Mouse (Mus musculus): ENCODE measurements around the gene Heatr3. TPM values are rescaled to one million over a fixed set of nuclear protein-coding genes. Genes with fewer than 3 reads are reported as not detected.
A peak's percentile ranks its signal among the peaks of the same experiment; 100 is the strongest.

Gene Heatr3
- 45.6 and 46.0 TPM in 2 replicates for polyA plus RNA-seq (2014; fragmentation: Nextera tagmentation; extraction: Ambion mirVana)

DNA sequence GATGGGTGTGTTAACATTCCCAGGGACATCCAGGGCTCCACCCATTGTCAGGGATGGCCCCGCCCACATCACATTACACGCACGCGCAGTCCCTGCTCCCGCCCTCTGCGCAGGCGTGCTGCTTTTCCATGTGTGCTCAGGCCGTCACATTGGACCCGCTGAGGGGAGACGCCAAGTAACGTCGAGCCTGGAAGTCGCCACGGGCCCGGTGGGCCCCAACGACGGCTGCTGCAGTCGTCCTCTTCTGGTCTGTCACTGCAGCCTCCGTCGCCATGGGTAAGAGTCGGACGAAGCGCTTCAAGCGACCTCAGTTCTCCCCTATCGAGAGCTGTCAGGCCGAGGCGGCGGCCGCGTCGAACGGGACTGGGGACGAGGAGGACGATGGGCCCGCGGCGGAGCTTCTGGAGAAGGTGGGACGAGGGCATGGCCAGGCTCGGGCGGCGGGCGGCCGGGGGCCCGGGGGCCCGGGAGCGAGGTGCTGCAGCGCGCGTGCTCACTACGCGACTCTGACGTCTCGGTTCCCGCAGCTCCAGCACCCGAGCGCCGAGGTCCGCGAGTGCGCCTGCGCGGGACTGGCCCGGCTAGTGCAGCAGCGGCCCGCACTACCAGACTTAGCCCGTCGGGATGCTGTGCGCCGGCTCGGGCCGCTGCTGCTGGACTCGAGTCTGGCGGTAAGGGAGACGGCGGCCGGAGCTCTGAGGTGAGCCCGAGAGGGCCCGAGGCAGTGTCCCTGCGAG lies at the start of gene Heatr3:
Heatr3 (plus strand) TSS at position 108 of the 737 bp plus-strand sequence.
- under 1% methylated on average over 76 of the region's 79 CpGs for WGBS
- peak; percentile 100 for DNase-seq (ENCODE audit: low spot score, missing footprints)
- Histone ChIP-seq H3K27me3 (ENCODE audit: control insufficient read depth, insufficient read depth, low read length) (no peaks in the 10 kb centered on the region), H3K4me3 (ENCODE audit: low read depth, low read length) (peak within 1 kb of the TSS; percentile 89), H3K27ac (ENCODE audit: low read depth, low read length) (peak within 1 kb of the TSS; percentile 74), H3K4me1 (ENCODE audit: control insufficient read depth, insufficient read depth, low read length) (peaks cover 6% of the 10 kb centered on the region), H3K9me3 (ENCODE audit: control insufficient read depth, low read length) (no peaks in the 10 kb centered on the region), H3K36me3 (ENCODE audit: control insufficient read depth, insufficient read depth, low read length) (peaks cover 7% of the 10 kb centered on the region), H3K9ac (ENCODE audit: low read length) (peak within 1 kb of the TSS; percentile 83), H3K4me2 (peak within 1 kb of the TSS; percentile 69)
- ATAC-seq (ENCODE audit: low FRiP score) = peak; percentile 96

GRCm38 (mm10) chr8:88088006-88088405 lies 49.6 kb upstream of the Heatr3 start:
- Histone ChIP-seq H3K27me3 (ENCODE audit: control insufficient read depth, insufficient read depth, low read length) (no peaks in the 10 kb centered on the region), H3K4me2 (no peak overlapping the region), H3K27ac (ENCODE audit: low read depth, low read length) (no peak overlapping the region), H3K9me3 (ENCODE audit: control insufficient read depth, low read length) (no peaks in the 10 kb centered on the region), H3K36me3 (ENCODE audit: control insufficient read depth, insufficient read depth, low read length) (no peaks in the 10 kb centered on the region), H3K4me3 (ENCODE audit: low read depth, low read length) (no peak overlapping the region), H3K9ac (ENCODE audit: low read length) (no peak overlapping the region), H3K4me1 (ENCODE audit: control insufficient read depth, insufficient read depth, low read length) (no peaks in the 10 kb centered on the region)
- DNase-seq (ENCODE audit: low spot score, missing footprints) = no peak
- no peak for ATAC-seq (ENCODE audit: low FRiP score)

DNA sequence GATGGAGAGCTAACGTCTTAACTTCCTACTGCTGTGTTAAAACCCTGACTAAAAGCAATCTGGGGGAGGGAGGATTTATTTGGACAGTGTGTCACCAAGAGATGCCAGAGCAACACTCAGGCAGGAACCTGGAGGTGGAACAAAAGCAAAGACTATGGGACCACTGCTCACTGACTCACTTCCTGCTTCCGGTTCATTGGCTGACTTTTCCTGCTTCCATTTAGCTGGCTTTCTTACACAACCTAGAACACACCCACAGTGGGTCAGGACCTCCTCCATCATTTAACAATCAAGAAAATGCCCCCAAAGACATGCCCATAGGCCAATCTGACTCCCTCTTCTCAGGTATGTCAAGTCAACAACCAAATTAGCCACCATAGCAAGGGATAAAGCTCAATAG lies 46.0 kb upstream of the Heatr3 start:
- Histone ChIP-seq H3K36me3 (ENCODE audit: control insufficient read depth, insufficient read depth, low read length) (no peaks in the 10 kb centered on the region), H3K9ac (ENCODE audit: low read length) (no peak overlapping the region), H3K4me3 (ENCODE audit: low read depth, low read length) (no peak overlapping the region), H3K9me3 (ENCODE audit: control insufficient read depth, low read length) (no peaks in the 10 kb centered on the region), H3K27ac (ENCODE audit: low read depth, low read length) (no peak overlapping the region), H3K27me3 (ENCODE audit: control insufficient read depth, insufficient read depth, low read length) (no peaks in the 10 kb centered on the region), H3K4me2 (no peak overlapping the region), H3K4me1 (ENCODE audit: control insufficient read depth, insufficient read depth, low read length) (no peaks in the 10 kb centered on the region)
- ATAC-seq (ENCODE audit: low FRiP score) (no peak), DNase-seq (ENCODE audit: low spot score, missing footprints) (peak; percentile 17)
- WGBS = 88% methylated on average over 2 of the region's 2 CpGs

DNA sequence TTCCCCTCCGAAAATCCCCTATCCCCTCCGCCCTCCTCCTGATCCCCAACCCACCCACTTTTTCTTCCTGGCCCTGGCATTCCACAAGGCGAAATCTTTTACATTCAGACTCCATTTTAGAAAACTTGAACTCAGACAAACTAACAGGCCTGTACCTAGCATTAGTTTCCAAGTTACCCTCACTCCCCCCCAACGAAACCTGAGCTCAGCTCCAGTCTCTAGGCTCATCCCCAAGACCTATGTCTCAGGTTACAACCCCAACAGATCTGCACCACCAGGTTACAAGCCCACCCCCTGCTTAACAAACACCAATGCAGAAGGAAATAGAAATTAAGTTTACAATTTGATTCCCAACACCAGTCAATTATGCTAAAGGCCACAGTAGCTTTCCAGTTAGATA lies 44.3 kb upstream of the Heatr3 start:
- no peaks in the 10 kb centered on the region for H3K4me1 ChIP-seq (ENCODE audit: control insufficient read depth, insufficient read depth, low read length)
- 70% methylated on average over 4 of the region's 4 CpGs for WGBS
- H3K4me2 ChIP-seq = no peak overlapping the region
- no peaks in the 10 kb centered on the region for H3K9me3 ChIP-seq (ENCODE audit: control insufficient read depth, low read length)
- H3K27me3 ChIP-seq (ENCODE audit: control insufficient read depth, insufficient read depth, low read length) = no peaks in the 10 kb centered on the region
- no peak overlapping the region for H3K9ac ChIP-seq (ENCODE audit: low read length)
- H3K36me3 ChIP-seq (ENCODE audit: control insufficient read depth, insufficient read depth, low read length) = no peaks in the 10 kb centered on the region
- no peak for DNase-seq (ENCODE audit: low spot score, missing footprints)
- H3K27ac ChIP-seq (ENCODE audit: low read depth, low read length) = no peak overlapping the region
- H3K4me3 ChIP-seq (ENCODE audit: low read depth, low read length) = no peak overlapping the region
- no peak for ATAC-seq (ENCODE audit: low FRiP score)

- Histone ChIP-seq H3K9me3 (ENCODE audit: control insufficient read depth, low read length) (no peaks in the 10 kb centered on the region), H3K27me3 (ENCODE audit: control insufficient read depth, insufficient read depth, low read length) (no peaks in the 10 kb centered on the region), H3K9ac (ENCODE audit: low read length) (no peak overlapping the region), H3K27ac (ENCODE audit: low read depth, low read length) (no peak overlapping the region), H3K4me1 (ENCODE audit: control insufficient read depth, insufficient read depth, low read length) (no peaks in the 10 kb centered on the region), H3K4me3 (ENCODE audit: low read depth, low read length) (no peak overlapping the region), H3K36me3 (ENCODE audit: control insufficient read depth, insufficient read depth, low read length) (no peaks in the 10 kb centered on the region), H3K4me2 (no peak overlapping the region)
- DNase-seq (ENCODE audit: low spot score, missing footprints) = peak; percentile 2
- no peak for ATAC-seq (ENCODE audit: low FRiP score)
- 86% methylated on average over 4 of the region's 4 CpGs for WGBS
These were observed 38.8 kb upstream of the Heatr3 start for GRCm38 (mm10) chr8:88098856-88099255.

DNA sequence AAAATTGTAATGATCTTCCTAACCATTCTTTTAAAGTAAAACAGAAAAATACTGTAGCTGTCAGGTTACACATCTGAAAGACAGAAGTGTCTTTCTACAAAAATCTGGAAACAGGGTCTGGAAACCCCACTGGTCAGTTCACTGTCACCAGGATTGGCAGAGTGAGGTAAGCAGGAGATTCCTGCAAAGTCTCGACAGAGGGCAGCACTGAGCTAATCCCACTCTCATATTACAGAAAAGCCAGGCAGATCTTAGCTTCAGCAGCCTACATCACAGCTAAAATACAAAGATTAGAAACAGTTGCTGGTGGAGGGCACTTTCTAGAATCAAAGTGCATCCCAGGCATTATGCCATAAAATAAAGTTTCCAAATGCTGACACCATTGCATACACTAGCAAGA lies 38.1 kb upstream of the Heatr3 start:
- H3K4me3 ChIP-seq (ENCODE audit: low read depth, low read length) = no peak overlapping the region
- H3K4me1 ChIP-seq (ENCODE audit: control insufficient read depth, insufficient read depth, low read length) = no peaks in the 10 kb centered on the region
- 3% methylated on average over 1 of the region's 1 CpGs for WGBS
- no peaks in the 10 kb centered on the region for H3K27me3 ChIP-seq (ENCODE audit: control insufficient read depth, insufficient read depth, low read length)
- no peaks in the 10 kb centered on the region for H3K9me3 ChIP-seq (ENCODE audit: control insufficient read depth, low read length)
- DNase-seq (ENCODE audit: low spot score, missing footprints) = peak; percentile 89
- H3K36me3 ChIP-seq (ENCODE audit: control insufficient read depth, insufficient read depth, low read length) = no peaks in the 10 kb centered on the region
- H3K27ac ChIP-seq (ENCODE audit: low read depth, low read length) = no peak overlapping the region
- no peak overlapping the region for H3K4me2 ChIP-seq
- ATAC-seq (ENCODE audit: low FRiP score) = no peak
- H3K9ac ChIP-seq (ENCODE audit: low read length) = no peak overlapping the region

DNA sequence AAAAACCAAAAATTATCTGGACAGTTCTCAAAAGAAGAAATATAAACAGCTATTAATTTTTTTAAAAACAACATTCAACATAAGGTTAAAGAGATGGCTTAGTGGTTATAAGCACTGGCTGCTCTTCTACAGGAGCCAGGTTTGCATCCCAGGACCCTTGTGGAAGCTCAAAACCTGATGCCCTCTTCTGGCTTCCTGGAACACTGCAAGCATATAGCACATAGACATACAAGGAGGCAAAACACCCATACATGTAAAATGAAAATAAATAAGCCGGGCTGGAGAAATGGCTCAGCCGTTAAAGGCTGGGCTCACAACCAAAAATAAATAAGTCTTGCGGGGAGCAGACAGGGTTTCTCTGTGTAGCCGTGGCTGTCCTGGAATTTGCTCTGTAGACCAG lies 28.4 kb upstream of the Heatr3 start:
- Histone ChIP-seq H3K4me2 (no peak overlapping the region), H3K9me3 (ENCODE audit: control insufficient read depth, low read length) (no peaks in the 10 kb centered on the region), H3K4me3 (ENCODE audit: low read depth, low read length) (no peak overlapping the region), H3K9ac (ENCODE audit: low read length) (no peak overlapping the region), H3K27ac (ENCODE audit: low read depth, low read length) (no peak overlapping the region), H3K36me3 (ENCODE audit: control insufficient read depth, insufficient read depth, low read length) (no peaks in the 10 kb centered on the region), H3K27me3 (ENCODE audit: control insufficient read depth, insufficient read depth, low read length) (no peaks in the 10 kb centered on the region), H3K4me1 (ENCODE audit: control insufficient read depth, insufficient read depth, low read length) (no peaks in the 10 kb centered on the region)
- DNase-seq (ENCODE audit: low spot score, missing footprints) = peak; percentile 68
- no peak for ATAC-seq (ENCODE audit: low FRiP score)
- 88% methylated on average over 4 of the region's 4 CpGs for WGBS

GRCm38 (mm10) chr8:88118456-88119036 lies 19.1 kb upstream of the Heatr3 start, which contains the start of gene Cnep1r1:
TSS of gene Cnep1r1 (plus strand) at chr8:88118769.
- Histone ChIP-seq H3K27me3 (ENCODE audit: control insufficient read depth, insufficient read depth, low read length) (no peaks in the 10 kb centered on the region), H3K4me3 (ENCODE audit: low read depth, low read length) (peak within 1 kb of the TSS; percentile 79), H3K4me1 (ENCODE audit: control insufficient read depth, insufficient read depth, low read length) (peaks cover 4% of the 10 kb centered on the region), H3K9ac (ENCODE audit: low read length) (peak within 1 kb of the TSS; percentile 87), H3K9me3 (ENCODE audit: control insufficient read depth, low read length) (no peaks in the 10 kb centered on the region), H3K4me2 (peak within 1 kb of the TSS; percentile 52), H3K36me3 (ENCODE audit: control insufficient read depth, insufficient read depth, low read length) (peaks cover 4% of the 10 kb centered on the region), H3K27ac (ENCODE audit: low read depth, low read length) (no peak within 1 kb of the TSS)
- ATAC-seq (ENCODE audit: low FRiP score) (peak; percentile 99), DNase-seq (ENCODE audit: low spot score, missing footprints) (peak; percentile 100)
- under 1% methylated on average over 49 of the region's 49 CpGs for WGBS

- Histone ChIP-seq H3K4me1 (ENCODE audit: control insufficient read depth, insufficient read depth, low read length) (peaks cover 4% of the 10 kb centered on the region), H3K36me3 (ENCODE audit: control insufficient read depth, insufficient read depth, low read length) (peaks cover 4% of the 10 kb centered on the region), H3K27ac (ENCODE audit: low read depth, low read length) (no peak overlapping the region), H3K4me3 (ENCODE audit: low read depth, low read length) (peak overlapping the region; percentile 79), H3K9ac (ENCODE audit: low read length) (peak overlapping the region; percentile 87), H3K27me3 (ENCODE audit: control insufficient read depth, insufficient read depth, low read length) (no peaks in the 10 kb centered on the region), H3K9me3 (ENCODE audit: control insufficient read depth, low read length) (no peaks in the 10 kb centered on the region), H3K4me2 (peak overlapping the region; percentile 52)
- ATAC-seq (ENCODE audit: low FRiP score) (no peak), DNase-seq (ENCODE audit: low spot score, missing footprints) (peak; percentile 85)
- WGBS = 3% methylated on average over 11 of the region's 11 CpGs
These were observed 18.6 kb upstream of the Heatr3 start for GRCm38 (mm10) chr8:88119076-88119475.

Measured in midbrain, embryonic 11.5 days (tissue).